Mouse (Mus musculus) brain, adult 2 months (tissue): Measurements from ENCODE around the gene Rdh16.
"Not testable (repeated sequence)": the region's sequence is repeated elsewhere in the genome, so short reads cannot be mapped to it uniquely, and the experiment has no call there.

Experiments used
- DNase-seq: peaks from one replicate; pipeline ENCODE4 v3.0.0; 2011; ENCODE audit warnings: low read depth, low spot score

Rdh16 gene

DNA sequence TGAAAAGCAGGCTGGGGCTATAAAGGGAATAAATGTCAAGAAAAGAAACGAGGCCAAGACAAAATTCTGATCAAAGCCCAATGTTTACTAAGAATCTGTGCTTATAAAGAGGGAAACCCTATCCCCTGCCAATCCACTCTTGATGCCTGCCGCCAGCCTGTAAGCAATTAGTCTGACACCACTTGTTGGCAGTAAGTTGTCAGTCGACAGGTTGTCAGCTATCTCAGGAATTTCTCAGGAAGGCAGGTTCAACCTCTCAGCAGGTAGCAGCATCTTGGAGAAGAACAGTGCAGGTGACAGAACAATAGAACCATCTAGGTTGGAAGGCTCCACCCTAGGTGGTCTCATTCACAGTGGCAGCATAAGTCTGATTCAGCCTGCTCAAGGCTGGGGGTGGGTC, 28.2 kb downstream of the Rdh16 start:
- peak; percentile 8 for DNase-seq

GRCm38 (mm10) chr10:127834186-127834585, 33.2 kb downstream of the Rdh16 start:
- not testable (repeated sequence) for DNase-seq

GRCm38 (mm10) chr10:127835292-127835691, 34.3 kb downstream of the Rdh16 start:
- no peak for DNase-seq

- DNase-seq: not testable (repeated sequence)
Measured at GRCm38 (mm10) chr10:127837793-127838192, 36.8 kb downstream of the Rdh16 start.

DNA sequence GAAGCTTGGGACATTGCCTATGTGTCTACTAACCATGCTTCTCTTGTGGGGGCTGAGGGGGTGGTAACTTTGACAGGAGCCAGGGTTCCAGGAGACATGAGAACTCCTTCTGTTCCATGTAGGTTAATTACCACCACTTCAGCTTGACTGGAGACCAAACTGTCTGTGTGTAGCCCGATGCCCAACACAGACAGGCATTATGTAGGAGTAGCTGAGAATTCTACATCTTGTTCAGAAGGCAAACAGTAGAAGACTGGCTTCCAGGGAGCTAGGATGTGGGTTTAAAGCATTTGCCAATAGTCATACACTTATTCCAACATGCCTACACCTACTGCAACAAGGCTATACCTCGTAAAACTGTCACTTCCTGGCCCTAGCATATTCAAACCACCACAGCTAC, 37.6 kb downstream of the Rdh16 start:
- peak; percentile 53 for DNase-seq

- DNase-seq: no peak
Measured at GRCm38 (mm10) chr10:127840776-127841175, 39.8 kb downstream of the Rdh16 start.

GRCm38 (mm10) chr10:127845945-127846344, 45.0 kb downstream of the Rdh16 start:
- not testable (repeated sequence) for DNase-seq

DNA sequence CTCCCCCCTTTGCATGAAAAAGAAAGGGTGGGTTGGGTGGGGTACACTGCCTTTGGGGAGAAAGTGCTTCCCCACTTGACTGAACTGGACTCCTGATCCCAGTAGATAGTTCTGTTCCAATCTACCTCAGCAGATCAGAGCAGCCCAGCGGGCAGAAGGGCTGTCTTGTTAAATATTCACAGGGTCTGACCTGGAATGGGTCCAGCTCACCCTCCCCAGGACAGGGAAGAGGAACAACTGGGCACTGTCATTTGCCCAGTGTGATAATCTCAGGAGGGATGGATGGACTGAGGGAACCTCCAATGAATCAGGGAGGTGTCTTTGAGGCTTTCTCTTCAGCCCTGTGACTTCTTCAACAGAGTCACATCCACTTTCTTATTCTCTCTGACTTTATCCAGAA, 47.1 kb downstream of the Rdh16 start:
- no peak for DNase-seq

DNA sequence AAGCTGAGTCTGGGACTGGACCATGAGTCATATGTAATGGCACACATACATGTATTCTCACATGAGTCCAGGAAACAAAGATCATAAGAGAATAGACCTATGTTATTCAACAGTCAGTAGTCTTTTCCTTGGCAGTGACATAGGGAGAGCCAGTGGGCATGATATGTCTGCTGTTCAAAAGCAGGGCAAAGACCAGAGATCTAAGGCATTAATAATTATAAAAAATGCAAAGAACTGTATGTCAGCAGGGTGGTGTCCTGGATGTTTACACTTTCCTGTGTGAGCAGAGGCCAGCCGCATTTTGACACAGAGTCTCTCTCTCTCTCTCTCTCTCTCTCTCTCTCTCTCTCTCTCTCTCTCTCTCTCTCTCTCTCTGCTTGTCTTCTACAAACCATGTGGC, 48.7 kb downstream of the Rdh16 start, which contains the start of gene Rdh19:
Gene Rdh19 (plus strand): TSS at position 301 of the 400 bp plus-strand sequence.
- DNase-seq: no peak

GRCm38 (mm10) chr10:127856376-127856775, 55.4 kb downstream of the Rdh16 start:
- DNase-seq: peak; percentile 11

- no peak for DNase-seq
Measured at GRCm38 (mm10) chr10:127864931-127865330, 64.0 kb downstream of the Rdh16 start.

GRCm38 (mm10) chr10:127866232-127866631, 65.3 kb downstream of the Rdh16 start, which contains the start of gene Rdh16f2:
Rdh16f2 (plus strand) TSS chr10:127866474.
- DNase-seq: no peak

DNA sequence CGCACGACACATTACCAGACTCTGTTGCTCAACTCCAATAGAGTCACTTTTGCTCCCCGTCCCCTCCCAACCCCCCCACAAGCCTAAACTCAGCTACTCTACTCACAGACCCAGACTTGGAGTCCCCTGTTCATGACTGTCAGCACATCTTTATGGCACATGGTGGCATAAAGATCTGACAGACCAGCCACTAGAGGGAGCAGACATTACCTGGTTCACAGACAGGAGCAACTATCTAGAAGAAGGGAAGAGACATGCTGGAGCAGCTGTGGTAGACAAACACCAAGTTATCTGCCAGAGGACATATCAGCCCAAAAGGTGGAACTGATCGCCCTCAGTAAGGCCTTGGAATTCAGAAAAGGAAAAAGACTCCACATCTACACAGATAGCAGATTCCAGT, 71.5 kb downstream of the Rdh16 start:
- peak; percentile 45 for DNase-seq

- no peak for DNase-seq
Measured at GRCm38 (mm10) chr10:127877681-127878080, 76.7 kb downstream of the Rdh16 start.

- DNase-seq: no peak
Measured at GRCm38 (mm10) chr10:127878262-127879057, 77.5 kb downstream of the Rdh16 start.

DNA sequence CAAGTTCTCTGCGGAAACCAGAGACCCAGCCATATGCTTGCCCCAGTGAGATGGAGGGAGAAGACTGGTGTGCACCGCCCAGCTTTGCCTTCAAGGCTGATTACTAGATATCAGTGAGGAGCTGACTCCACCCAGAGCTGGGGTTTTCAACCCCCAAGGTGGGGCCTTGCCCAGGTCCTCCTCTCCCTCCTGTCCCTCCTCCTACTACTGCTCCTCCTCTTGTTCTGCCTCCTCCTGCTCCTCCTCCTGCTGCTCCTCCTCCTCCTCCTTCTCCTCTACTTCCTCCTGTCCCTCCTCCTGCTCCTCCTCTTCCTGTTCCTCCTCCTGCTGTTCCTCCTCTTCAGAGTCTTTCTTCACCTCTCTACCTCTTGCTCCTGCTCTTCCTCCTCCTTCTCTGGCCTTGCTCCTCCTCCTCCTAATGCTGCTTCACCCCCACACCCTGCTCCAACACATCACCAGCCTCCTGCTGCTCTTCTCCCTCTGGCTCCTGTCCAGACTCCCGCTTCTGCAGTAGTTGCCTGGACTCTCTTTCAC, 78.3 kb downstream of the Rdh16 start:
- peak; percentile 22 for DNase-seq

DNA sequence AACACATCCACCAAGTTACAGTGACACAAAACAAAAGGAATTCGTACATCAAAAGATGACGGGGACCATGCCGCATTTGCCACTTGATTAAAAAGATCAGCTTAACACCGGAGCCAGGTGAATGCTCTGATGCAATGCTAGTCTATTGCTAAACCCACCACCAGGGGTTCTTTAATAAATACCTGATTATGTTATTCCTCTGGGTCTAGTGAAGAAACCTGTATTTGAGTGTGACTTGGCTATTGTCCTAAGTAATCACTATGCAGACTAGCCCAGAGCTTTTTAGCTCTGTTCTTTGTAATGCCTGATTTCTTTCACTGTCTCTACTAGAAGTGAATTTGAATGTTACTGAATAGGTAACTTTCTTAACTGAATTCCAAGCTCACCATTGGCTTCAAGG, 80.1 kb downstream of the Rdh16 start:
- DNase-seq: no peak

DNA sequence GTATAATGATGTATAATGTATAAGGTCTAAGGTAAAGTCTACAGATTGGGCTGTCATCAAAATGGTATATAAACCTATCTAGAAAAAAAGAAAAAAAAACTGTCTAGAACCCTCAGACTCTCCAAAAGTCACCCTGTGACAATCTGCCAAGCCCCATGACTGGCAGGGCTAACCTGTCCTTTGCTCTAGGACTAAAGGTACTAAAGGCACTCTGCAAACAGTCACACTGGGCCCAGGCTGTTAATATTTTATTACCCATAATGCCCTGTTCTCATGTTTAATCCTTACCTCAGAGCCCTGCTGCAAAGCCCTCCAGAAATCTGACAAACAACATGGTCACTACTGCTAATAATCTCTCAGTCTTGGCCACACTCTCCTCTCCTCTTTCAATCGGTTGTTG, 85.6 kb downstream of the Rdh16 start:
- DNase-seq: no peak

GRCm38 (mm10) chr10:127886971-127887370, 86.0 kb downstream of the Rdh16 start:
- DNase-seq: no peak

DNA sequence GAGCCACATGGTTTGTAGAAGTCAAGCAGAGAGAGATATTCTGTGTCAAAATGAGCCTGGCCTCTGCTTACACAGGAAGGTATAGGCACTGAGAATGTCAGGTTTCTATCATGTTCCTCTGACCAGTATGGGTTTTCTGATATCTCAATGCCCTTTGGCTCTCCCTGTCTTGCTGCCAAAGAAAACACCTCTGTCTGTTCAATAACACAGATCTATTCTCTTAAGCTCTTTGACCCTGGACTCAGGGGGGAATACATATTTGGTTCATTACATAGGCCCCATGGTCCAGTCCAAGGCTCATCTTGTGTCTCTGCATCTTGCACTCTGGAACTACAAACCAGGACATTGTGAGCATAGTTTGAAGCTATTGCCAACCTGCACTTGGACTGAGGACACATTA, 87.7 kb downstream of the Rdh16 start, which contains the start of gene Rdh7:
Gene Rdh7 (minus strand): TSS at position 213 of the 400 bp plus-strand sequence.
- no peak for DNase-seq

- DNase-seq: no peak
Measured at GRCm38 (mm10) chr10:127891481-127891880, 90.5 kb downstream of the Rdh16 start.

DNA sequence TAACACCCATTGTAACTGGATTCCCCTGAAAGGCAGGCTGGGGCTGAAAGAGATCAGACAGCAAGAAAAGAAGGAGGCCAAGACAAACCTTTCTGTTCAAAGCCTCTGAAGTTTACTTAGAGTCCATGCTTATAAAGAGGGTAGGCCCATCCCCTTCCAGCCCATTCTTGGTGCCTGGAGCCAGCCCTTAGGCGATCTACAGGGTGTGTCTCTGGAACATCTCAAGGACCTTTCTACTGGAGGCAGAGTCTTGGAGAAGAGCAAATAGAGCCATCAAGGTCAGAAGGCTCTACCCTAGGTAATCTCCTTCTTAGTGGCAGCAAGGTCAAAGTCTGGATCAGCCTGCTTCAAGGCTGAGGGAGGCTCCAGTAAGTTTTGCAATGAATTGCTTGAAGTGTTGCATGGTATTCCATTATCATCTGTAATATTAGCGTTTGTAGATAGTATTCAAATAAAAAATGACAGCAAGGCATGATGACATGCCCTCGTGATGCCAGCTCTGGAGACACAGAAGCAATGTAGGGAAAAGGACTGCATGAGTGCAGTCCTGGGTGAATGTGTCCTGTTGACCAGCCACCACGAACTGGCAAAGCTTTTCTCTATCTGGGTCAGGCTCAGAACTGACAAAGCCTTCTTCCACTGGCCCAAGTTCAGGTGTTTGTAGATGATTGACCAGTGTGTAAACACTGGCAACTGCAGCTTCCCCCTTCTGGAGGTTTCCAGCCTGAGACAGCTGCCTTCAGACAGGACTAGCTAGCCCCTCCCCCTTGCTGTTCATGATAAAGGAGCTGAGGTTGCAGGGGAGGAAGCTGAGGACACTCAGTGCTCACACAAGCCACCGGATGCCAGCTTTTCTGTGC, 92.4 kb downstream of the Rdh16 start:
- DNase-seq: not testable (repeated sequence)
